Mouse (Mus musculus) C2C12 (cell line): ENCODE results near the gene Rpl19.

Experiments
- CTCF ChIP-seq: IDR thresholded peaks from one replicate; pipeline ENCODE4 v1.5.1; 2011; ENCODE audit not compliant: control insufficient read depth, insufficient read depth, insufficient read length
- FOSL1 ChIP-seq: IDR thresholded peaks from one replicate; pipeline ENCODE4 v1.8.0; 2011; ENCODE audit warnings: mild to moderate bottlenecking, low read length; ENCODE audit not compliant: poor library complexity, insufficient read depth, severe bottlenecking
- MAX ChIP-seq: IDR thresholded peaks from one replicate; pipeline ENCODE4 v1.6.1; 2011; ENCODE audit warnings: mild to moderate bottlenecking, control low read depth
- MYOD1 ChIP-seq: IDR thresholded peaks from one replicate; pipeline ENCODE4 v1.6.1; 2011; ENCODE audit warnings: low read depth; ENCODE audit not compliant: control insufficient read depth, insufficient read length
- MYOG ChIP-seq: IDR thresholded peaks from one replicate; pipeline ENCODE4 v1.6.1; 2011; ENCODE audit not compliant: control insufficient read depth, insufficient read length; ENCODE audit errors: extremely low read depth
- USF1 ChIP-seq: IDR thresholded peaks from one replicate; pipeline ENCODE4 v1.6.1; 2011; ENCODE audit warnings: low read depth, mild to moderate bottlenecking, control low read depth, moderate library complexity

DNA sequence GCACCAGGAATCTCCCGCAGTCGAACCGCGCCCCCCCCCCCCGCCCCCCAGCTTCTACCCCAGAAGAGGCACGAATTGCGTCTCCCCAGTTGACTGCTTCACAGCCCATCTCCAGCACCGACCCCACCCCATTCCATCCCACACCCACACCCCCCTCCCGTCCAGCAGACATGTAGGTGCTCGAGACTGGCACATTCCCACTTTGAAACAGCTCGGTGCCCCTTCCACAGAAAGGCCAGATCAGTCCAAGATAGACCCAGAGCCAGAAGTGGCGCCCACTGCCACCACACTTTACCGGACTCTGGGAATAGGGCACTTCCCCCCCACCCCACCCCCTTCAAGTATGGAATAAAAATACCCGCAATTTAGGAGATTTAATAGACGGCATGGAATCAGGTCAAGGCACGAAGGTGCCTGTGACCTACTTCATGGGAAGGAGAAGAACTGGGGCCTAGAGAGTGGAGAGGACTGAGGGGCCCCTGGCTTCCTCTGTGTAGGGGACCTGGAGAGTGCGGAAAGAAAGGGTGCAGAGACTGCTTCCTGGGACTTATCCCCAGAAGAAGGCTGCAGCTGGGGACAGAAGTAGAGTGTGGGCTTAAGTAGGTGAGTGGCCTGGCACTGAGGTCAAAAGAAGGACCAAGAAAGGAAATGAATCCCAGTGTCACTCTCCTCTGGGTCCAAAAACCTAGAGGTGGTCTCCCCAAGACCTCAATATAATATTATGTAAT lies 39.6 kb upstream of the Rpl19 start:
- TF ChIP-seq CTCF (no peak), MAX (no peak), MYOG (no peak), USF1 (no peak), MYOD1 (no peak), FOSL1 (no peak)
